Mouse (Mus musculus) heart, embryonic 14.5 days (tissue): Measurements from ENCODE around the gene Map3k3. TPM values are rescaled to one million over a fixed set of nuclear protein-coding genes. Genes with fewer than 3 reads are reported as not detected.

Experiments
- ATAC-seq: fragments of 200-750 bp; cut with Nextera tagmentation; 2 replicates; pipeline ENCODE4 v1.8.0; 2017; ENCODE audit warnings: low read depth, moderate TSS enrichment; ENCODE audit not compliant: insufficient number of reproducible peaks, insufficient read depth, low FRiP score
- H3K27ac ChIP-seq, 2 experiments: fragments of 200-500 bp in 1 of 2; fragments of 300-500 bp in 1 of 2; sonication (generic) in 1 of 2; replicated peaks in 1 of 2; 2 replicates each; pipeline ENCODE4 v1.5.1; 2012 to 2014; ENCODE audit warnings: low read depth in 2 of 2, low read length in 2 of 2, control low read depth in 1 of 2, mild to moderate bottlenecking in 1 of 2, mixed read lengths in 1 of 2; ENCODE audit not compliant: control insufficient read depth in 1 of 2, insufficient read depth in 1 of 2
- H3K27me3 ChIP-seq: fragments of 300-500 bp; sonication (generic); 2 replicates; pipeline ENCODE4 v1.6.1; 2014; ENCODE audit warnings: mild to moderate bottlenecking, low read length, control low read depth; ENCODE audit not compliant: control insufficient read depth, insufficient read depth
- H3K36me3 ChIP-seq: fragments of 300-500 bp; sonication (generic); 2 replicates; pipeline ENCODE4 v1.6.1; 2014; ENCODE audit warnings: mild to moderate bottlenecking, control low read depth, low read length, mixed read lengths; ENCODE audit not compliant: control insufficient read depth, insufficient read depth
- H3K4me1 ChIP-seq, 2 experiments: fragments of 200-500 bp in 1 of 2; fragments of 300-500 bp in 1 of 2; sonication (generic) in 1 of 2; 2 replicates each; pipeline ENCODE4 v1.6.1; 2012 to 2014; ENCODE audit warnings: low read length in 2 of 2, control low read depth in 1 of 2, mixed read lengths in 1 of 2; ENCODE audit not compliant: control insufficient read depth in 2 of 2, insufficient read depth in 2 of 2
- H3K4me2 ChIP-seq: fragments of 300-500 bp; sonication (generic); 2 replicates; pipeline ENCODE4 v1.6.1; 2014; ENCODE audit warnings: mild to moderate bottlenecking, low read length
- H3K4me3 ChIP-seq, 2 experiments: fragments of 200-500 bp in 1 of 2; fragments of 300-500 bp in 1 of 2; sonication (generic) in 1 of 2; 2 replicates each; pipeline ENCODE4 v1.5.1; 2012 to 2014; ENCODE audit warnings: low read length in 2 of 2, mild to moderate bottlenecking in 2 of 2, control low read depth in 1 of 2, low read depth in 1 of 2, moderate library complexity in 1 of 2; ENCODE audit not compliant: control insufficient read depth in 1 of 2, insufficient read depth in 1 of 2
- H3K9ac ChIP-seq: fragments of 300-500 bp; sonication (generic); 2 replicates; pipeline ENCODE4 v1.6.1; 2014; ENCODE audit warnings: mild to moderate bottlenecking, low read length
- H3K9me3 ChIP-seq: fragments of 300-500 bp; sonication (generic); 2 replicates; pipeline ENCODE4 v1.6.1; 2016; ENCODE audit warnings: low read length, control low read depth; ENCODE audit not compliant: control insufficient read depth
- WGBS: fragments of 180-500 bp; shearing (Covaris S2); extraction: QIAGEN DNeasy Blood & Tissue Kit; methylation state at CpG from one replicate; pipeline ENCODE4 v1.1.7; 2014; 5-methylcytosine and 5-hydroxymethylcytosine counted together
- polyA plus RNA-seq: library from polyadenylated mRNA; unstranded; fragments of >200 nt; fragmentation: Nextera tagmentation; extraction: Ambion mirVana; gene quantifications from 2 replicates; pipeline ENCODE4 v1.2.1, GENCODE M21; 2014

The Map3k3 gene
- 26.6 and 28.6 TPM in 2 replicates for polyA plus RNA-seq

DNA sequence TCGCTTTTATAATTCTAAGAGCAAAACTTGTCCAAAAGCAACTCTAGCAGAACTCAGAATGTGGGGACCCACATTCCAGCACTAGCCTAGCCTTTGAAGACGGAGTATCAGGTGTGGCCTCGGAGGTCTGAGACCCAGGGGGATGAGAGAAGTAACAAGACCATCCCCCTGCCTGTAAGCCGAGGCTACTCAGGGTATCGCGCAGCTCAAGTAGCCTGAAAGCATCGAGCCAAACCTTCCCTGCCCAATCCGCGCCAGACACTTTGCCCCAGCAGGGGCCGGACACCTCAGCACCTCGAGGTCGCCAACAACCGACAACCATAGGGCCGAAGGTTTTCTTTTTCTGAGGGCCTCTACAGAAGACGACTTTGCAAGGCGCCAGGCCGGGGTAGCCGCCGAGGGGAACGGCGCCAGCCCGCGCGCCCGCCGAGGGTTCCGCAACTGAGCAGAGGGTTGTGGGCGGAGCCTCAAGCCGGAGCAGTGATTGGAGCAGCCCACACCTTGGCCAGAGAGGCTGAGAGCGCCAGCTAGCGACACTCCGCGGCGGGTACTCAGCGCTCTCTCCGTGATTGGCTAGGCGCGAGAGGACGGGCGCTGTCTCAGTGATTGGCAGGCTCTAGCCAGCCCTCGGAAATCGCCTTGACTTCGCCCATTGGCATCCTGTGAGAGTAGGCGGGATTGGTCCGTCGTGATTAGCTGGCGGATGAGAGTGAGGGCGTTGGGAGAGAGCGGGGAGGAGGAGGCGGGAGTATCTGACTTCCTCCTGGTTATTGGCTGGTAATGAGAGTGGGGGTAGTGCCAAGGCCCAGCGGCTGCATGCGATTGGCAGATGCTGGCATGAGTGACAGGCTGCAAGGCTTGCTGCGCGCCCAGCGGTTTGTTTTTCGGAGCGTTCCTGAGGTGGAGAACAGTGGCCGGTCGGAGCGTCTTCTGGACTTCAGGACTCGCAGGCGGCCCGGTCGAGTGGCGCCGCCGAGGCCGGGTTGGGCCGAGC is at the start of gene Map3k3:
Gene Map3k3 (plus strand): TSS at position 906 of the 994 bp plus-strand sequence.
- peak within 1 kb of the TSS; percentile 63 to 95 for H3K4me3 ChIP-seq
- H3K27ac ChIP-seq, result peak within 1 kb of the TSS; percentile 94 to 96
- peak within 1 kb of the TSS; percentile 76 for H3K4me2 ChIP-seq
- whole genome bisulfite sequencing, result under 1% methylated on average over 69 of the region's 69 CpGs
- H3K9me3 ChIP-seq, result no peaks in the 10 kb centered on the region
- peak within 1 kb of the TSS; percentile 97 for H3K9ac ChIP-seq
- ATAC-seq, result peak; percentile 98
- peaks cover 0 to 18% of the 10 kb centered on the region in 2 experiments; a peak in 3 of 4 replicates for H3K4me1 ChIP-seq
- H3K36me3 ChIP-seq, result no peaks in the 10 kb centered on the region
- H3K27me3 ChIP-seq, result no peaks in the 10 kb centered on the region

DNA sequence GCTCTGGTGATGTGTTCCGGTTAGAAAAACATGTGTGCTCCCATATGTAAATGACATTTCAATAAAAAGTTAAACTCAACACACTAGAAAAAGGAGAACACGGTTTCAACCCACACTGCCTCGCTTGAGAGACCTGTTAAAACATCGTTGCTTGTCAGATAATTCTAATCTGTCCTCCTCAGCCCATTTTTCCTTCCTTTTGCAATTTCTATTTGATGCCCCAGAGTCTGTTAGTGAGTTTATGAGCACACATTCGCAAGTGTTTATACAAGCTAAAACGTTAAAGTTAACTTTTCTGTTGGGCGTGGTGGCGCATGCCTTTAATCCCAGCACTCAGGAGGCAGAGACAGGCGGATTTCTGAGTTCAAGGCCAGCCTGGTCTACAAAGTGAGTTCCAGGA is 49.4 kb upstream of the Map3k3 start:
- H3K4me1 ChIP-seq, result peaks cover 6 to 16% of the 10 kb centered on the region in 2 experiments; a peak in 3 of 4 replicates
- no peak overlapping the region for H3K4me3 ChIP-seq
- H3K9ac ChIP-seq, result no peak overlapping the region
- no peak overlapping the region for H3K4me2 ChIP-seq
- ATAC-seq, result no peak
- H3K36me3 ChIP-seq, result peaks cover 3% of the 10 kb centered on the region; the same call in 1 of the 2 replicates
- H3K9me3 ChIP-seq, result no peaks in the 10 kb centered on the region
- no peaks in the 10 kb centered on the region for H3K27me3 ChIP-seq
- H3K27ac ChIP-seq, result no peak overlapping the region
- WGBS, result 80% methylated on average over 9 of the region's 9 CpGs

DNA sequence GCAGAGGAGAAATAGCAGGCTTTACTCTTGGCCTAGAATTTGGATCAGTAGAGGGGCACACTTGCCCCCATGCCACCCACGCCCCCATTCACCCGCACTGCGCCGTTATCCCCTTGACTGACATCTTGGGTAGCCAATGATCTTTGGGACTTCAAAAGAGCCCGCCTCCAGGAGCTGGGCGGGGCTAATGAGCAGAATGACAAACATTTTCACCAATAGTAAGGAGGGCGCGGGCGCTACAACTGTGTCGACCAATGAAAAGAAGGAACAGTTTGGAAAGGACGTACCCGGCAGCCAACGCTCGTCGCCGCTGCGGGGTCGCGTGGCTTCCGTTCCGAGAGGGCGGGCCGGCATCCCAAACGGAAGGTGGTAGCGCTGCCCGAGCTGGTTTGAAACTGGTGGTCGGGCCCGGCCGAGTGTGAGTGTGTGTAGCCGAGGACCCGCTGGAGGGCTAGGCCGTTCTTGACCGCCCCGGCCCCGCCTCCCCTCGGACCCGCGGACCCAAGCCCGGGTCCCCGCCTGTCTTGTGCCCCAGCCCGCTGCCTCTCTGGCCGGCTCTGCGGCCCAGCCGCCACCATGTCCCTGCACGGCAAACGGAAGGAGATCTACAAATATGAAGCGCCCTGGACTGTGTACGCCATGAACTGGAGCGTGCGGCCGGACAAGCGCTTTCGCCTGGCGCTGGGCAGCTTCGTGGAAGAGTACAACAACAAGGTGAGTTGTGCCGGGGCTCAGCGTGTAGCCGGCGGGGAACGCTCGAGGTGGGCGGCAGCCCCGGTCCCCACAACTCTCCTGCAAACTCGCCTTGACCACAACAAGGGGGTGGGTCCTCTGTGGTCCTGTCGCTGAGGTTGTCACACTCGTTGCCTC is 47.6 kb upstream of the Map3k3 start, which contains the start of gene Dcaf7:
Gene Dcaf7 (plus strand): TSS at position 325 of the 870 bp plus-strand sequence.
- peak; percentile 99 for ATAC-seq
- Histone ChIP-seq H3K9ac (peak within 1 kb of the TSS; percentile 88), H3K9me3 (no peaks in the 10 kb centered on the region)

DNA sequence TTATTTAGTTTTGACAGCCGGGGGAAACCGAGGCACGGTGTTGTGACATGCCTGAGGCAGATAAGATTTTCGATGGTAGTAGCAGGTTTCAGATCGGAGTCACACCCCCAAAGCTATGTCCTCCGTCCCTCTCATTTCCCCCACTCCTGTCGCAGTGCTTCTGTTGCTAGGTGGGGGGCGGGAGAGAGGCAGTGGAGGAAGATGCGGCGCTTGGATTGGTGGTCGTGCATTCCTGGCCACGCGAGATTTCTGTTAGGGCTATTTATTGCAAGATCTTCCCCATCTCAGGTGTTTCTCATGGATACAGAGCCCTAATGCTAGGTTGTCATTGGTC is 47.0 kb upstream of the Map3k3 start:
- Histone ChIP-seq H3K4me1 (peaks cover 6 to 16% of the 10 kb centered on the region in 2 experiments; a peak in 3 of 4 replicates), H3K9ac (peak overlapping the region; percentile 88), H3K4me2 (peak overlapping the region; percentile 93), H3K27ac (peak overlapping the region; percentile 57 to 86), H3K9me3 (no peaks in the 10 kb centered on the region), H3K4me3 (peak overlapping the region; percentile 78 to 90), H3K27me3 (no peaks in the 10 kb centered on the region), H3K36me3 (peaks cover 3% of the 10 kb centered on the region; the same call in 1 of the 2 replicates)
- no peak for ATAC-seq
- 0% methylated on average over 13 of the region's 13 CpGs for WGBS

More for the DNA sequence above, 47.6 kb upstream of the Map3k3 start, which contains the start of gene Dcaf7:
- Histone ChIP-seq H3K36me3 (peaks cover 3% of the 10 kb centered on the region; the same call in 1 of the 2 replicates), H3K4me2 (peak within 1 kb of the TSS; percentile 93), H3K4me1 (peaks cover 6 to 16% of the 10 kb centered on the region in 2 experiments; a peak in 3 of 4 replicates), H3K27me3 (no peaks in the 10 kb centered on the region), H3K4me3 (peak within 1 kb of the TSS; percentile 78 to 90), H3K27ac (peak within 1 kb of the TSS; percentile 57 to 86)
- under 1% methylated on average over 62 of the region's 66 CpGs for WGBS

DNA sequence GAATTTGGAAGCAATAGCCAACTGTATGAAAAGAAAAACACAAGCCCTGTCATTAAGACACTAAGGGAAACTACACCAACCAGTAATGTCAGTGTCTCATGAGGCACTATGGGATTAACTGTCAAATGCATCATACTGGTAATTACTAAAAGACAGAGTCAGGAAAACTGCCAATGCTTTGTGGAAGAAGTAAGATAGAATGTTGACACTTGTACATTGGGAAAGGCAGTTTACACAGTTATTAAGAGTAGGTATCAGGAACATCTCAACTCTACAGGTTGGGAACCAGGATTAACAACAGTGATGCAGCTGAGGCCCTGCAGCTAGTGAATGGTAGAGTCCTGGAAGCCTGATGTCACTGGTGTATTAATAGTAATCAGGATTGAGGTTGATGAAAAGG is 40.1 kb upstream of the Map3k3 start:
- no peak overlapping the region for H3K27ac ChIP-seq
- H3K36me3 ChIP-seq, result peaks cover 31% of the 10 kb centered on the region
- H3K9ac ChIP-seq, result no peak overlapping the region
- no peaks in the 10 kb centered on the region for H3K27me3 ChIP-seq
- H3K4me1 ChIP-seq, result no peaks in the 10 kb centered on the region; a peak in 1 of 4 replicates
- H3K9me3 ChIP-seq, result no peaks in the 10 kb centered on the region
- no peak overlapping the region for H3K4me3 ChIP-seq
- no peak overlapping the region for H3K4me2 ChIP-seq
- no peak for ATAC-seq

DNA sequence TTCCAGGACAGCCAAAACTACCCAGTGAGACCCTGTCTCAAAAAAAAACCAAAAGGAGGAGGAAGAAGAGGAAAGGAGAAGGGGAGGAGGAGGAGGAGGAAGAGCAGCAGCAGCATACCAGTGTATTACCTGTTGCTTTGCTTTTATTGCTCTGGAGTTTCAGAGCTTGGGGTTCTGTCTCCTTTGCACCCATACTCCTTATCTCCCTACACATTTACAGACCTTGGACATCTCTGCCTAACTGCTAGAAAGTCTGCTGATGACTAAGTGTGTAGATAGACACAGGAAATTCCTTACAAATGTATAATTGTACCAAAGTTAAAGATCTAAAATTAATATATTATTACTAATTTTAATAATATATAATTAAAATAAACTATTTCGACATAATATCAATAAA is 39.2 kb upstream of the Map3k3 start:
- H3K36me3 ChIP-seq, result peaks cover 38% of the 10 kb centered on the region
- H3K27ac ChIP-seq, result no peak overlapping the region
- WGBS, result 86% methylated on average over 1 of the region's 1 CpGs
- no peaks in the 10 kb centered on the region; a peak in 1 of 4 replicates for H3K4me1 ChIP-seq
- ATAC-seq, result no peak
- no peak overlapping the region for H3K4me2 ChIP-seq
- H3K9ac ChIP-seq, result no peak overlapping the region
- H3K4me3 ChIP-seq, result no peak overlapping the region
- no peaks in the 10 kb centered on the region for H3K9me3 ChIP-seq
- no peaks in the 10 kb centered on the region for H3K27me3 ChIP-seq

DNA sequence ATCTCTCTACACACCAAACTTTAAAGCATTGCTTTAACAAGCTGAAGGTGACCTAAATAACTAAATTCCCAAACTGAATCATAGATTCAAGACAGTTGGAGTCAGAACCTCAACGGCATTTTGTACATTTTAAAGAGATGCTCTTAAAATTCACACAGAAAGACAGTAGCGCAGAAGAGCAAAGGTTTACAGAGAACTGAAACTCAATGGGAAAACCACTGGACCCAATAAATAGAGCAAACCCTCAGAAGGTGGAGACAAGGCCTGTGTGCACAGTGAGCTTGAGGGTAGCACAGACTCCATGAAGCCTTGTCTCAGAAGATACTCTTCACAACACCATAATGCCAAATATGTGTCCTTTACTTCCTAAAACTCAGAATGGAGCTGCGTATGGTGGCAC is 38.6 kb upstream of the Map3k3 start:
- no peaks in the 10 kb centered on the region for H3K27me3 ChIP-seq
- peaks cover 42% of the 10 kb centered on the region for H3K36me3 ChIP-seq
- H3K4me2 ChIP-seq, result no peak overlapping the region
- no peak overlapping the region for H3K4me3 ChIP-seq
- H3K9ac ChIP-seq, result no peak overlapping the region
- no peak overlapping the region for H3K27ac ChIP-seq
- ATAC-seq, result no peak
- 91% methylated on average over 3 of the region's 3 CpGs for WGBS
- no peaks in the 10 kb centered on the region for H3K9me3 ChIP-seq
- no peaks in the 10 kb centered on the region; a peak in 1 of 4 replicates for H3K4me1 ChIP-seq
